Mouse (Mus musculus) embryonic fibroblast, embryonic 13.5 days (primary cell): ENCODE measurements at regions not wholly inside any gene's neighbourhood (a gene's known extent, or its start where the extent isn't known, plus 50 kb on each side); places are given as distances from the start of the nearest gene placed in this dataset.
A peak's percentile ranks its signal among the peaks of the same experiment; 100 is the strongest.

ENCODE experiments used
- CTCF ChIP-seq: IDR thresholded peaks from 2 replicates; pipeline ENCODE4 v1.5.1; 2011; ENCODE audit warnings: mild to moderate bottlenecking, control low read depth, low read length, moderate library complexity, borderline replicate concordance; ENCODE audit not compliant: insufficient read depth
- POLR2A ChIP-seq: IDR thresholded peaks from 2 replicates; pipeline ENCODE4 v1.6.1; 2011; ENCODE audit warnings: low read depth, mild to moderate bottlenecking, control low read depth, low read length, moderate library complexity

DNA sequence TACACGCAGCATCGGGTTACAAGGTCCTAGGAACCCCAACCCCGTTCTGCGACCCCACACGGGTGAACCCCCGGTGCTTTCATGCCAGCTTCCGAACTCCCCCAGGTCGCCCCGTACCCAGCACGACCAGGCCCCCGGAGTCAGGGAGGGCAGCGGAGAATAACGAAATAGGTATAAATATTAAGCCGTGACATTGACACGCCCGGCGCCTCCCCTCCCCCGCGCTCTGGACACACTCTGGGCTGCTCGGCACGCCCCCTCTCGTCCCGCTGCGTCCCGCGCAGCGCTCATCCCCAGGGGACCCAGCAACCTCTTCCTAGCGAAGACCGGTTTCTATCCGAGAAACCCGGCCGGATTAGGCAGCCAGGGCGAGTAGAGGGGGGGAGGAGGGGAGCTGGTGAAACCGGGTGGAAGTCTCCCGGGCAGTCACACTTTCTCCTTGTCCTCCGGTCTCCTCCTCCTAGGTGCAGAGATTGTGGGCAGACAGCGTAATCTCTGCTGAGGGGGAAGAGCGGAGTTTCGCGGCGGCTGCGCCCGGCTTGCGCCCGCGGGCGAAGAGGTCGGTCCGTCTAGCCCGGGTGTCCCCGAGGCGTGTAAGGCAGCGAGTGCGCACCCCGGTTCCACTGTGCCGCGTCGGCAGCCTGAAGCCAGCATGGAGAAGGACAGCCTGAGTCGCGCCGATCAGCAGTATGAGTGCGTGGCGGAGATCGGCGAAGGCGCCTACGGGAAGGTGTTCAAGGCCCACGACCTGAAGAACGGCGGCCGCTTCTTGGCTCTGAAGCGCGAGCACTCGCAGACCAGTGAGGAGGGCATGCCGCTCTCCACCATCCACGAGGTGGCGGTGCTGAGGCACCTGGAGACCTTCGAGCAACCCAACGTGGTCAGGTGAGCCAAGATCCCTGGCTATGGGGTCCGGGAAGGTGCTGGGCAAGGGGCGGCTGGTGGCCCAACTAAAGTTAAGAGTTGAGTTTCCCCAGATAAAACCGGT lies 177.1 kb upstream of the Gdi2 start:
- no peak for TF ChIP-seq POLR2A
- TF ChIP-seq CTCF = peak; percentile 82; the same call in 1 of the 2 replicates
